Mouse (Mus musculus): ENCODE measurements around the gene Chrm1. TPM values are rescaled to one million over a fixed set of nuclear protein-coding genes. Genes with fewer than 3 reads are reported as not detected.

Gene Chrm1
- polyA plus RNA-seq, 1 experiment from 2014 or later = 1.3 TPM

DNA sequence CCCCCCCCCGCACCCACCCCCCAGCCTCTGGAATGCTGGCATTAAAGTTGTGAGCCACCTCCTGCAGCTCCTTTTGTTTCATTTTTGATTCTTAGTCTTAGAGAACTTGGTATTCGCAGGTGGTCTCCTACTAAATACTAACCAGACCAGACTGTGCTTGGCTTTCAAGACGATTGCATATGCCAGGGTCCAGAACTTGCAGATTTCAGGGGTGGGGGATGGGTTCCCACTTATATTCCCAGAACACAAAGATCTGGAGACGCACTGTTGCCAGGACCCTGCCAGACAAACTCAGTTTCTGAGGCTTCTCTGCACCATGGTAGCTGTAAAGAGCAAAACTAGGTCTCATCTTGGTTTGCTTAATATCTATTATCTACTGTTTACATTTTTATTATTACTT lies 40.0 kb downstream of the Chrm1 start:
- Histone ChIP-seq H3K4me1 (ENCODE audit: control insufficient read depth, insufficient read depth, low read length) (no peaks in the 10 kb centered on the region), H3K4me2 (ENCODE audit: low read depth, low read length) (no peak overlapping the region), H3K4me3 (replicated peaks; ENCODE audit: low read length) (no peak overlapping the region), H3K9me3 (replicated peaks; ENCODE audit: control insufficient read depth, low read length) (no peaks in the 10 kb centered on the region), H3K36me3 (ENCODE audit: control insufficient read depth, insufficient read depth, low read length) (peaks cover 11% of the 10 kb centered on the region; the same call in 1 of the 2 replicates), H3K9ac (ENCODE audit: low read length) (no peak overlapping the region), H3K27ac (ENCODE audit: low read length) (no peak overlapping the region), H3K27me3 (ENCODE audit: control insufficient read depth, insufficient read depth, low read length) (no peaks in the 10 kb centered on the region)
- WGBS = 58% methylated on average over 4 of the region's 4 CpGs
- ATAC-seq (ENCODE audit: insufficient read depth, low FRiP score) = no peak

DNA sequence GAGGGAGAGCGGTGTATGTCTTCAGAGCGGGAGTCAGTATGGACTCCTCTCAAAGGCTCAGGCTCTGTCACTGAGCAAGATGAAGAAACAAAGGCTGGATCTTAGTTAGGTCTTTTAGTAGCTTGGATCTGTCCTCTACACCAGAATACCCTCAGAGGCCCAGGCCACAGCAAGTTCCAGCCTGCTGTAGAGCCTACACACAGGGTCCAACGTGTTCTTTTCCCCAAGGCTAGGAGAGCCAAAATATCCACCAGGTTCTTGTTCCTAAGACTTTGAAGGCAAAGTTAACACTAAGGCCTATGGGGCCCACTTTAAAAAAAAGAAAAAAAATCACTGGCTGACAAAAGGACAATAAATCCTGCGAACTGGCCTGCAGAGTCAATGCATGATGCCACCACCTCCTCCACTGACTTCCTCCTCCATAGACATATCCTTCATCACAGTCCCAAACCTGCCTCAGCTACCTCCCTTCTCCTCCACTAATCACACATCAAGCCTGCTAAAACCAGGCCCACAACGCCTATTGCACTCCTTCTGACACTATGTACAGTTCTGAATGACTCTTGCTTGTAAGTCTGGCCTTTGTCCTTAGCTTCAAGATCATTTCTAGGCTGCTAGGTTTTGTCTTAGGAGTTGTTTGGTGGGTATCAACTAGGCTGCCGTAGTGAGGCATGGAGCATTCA lies 41.6 kb downstream of the Chrm1 start:
- Histone ChIP-seq H3K36me3 (ENCODE audit: control insufficient read depth, insufficient read depth, low read length) (peaks cover 16% of the 10 kb centered on the region; the same call in 1 of the 2 replicates), H3K4me1 (ENCODE audit: control insufficient read depth, insufficient read depth, low read length) (peaks cover under 1% of the 10 kb centered on the region; the same call in 1 of the 2 replicates), H3K27ac (ENCODE audit: low read length) (peak overlapping the region; percentile 5; the same call in 1 of the 2 replicates), H3K4me3 (replicated peaks; ENCODE audit: low read length) (no peak overlapping the region), H3K9ac (ENCODE audit: low read length) (no peak overlapping the region), H3K4me2 (ENCODE audit: low read depth, low read length) (no peak overlapping the region), H3K9me3 (replicated peaks; ENCODE audit: control insufficient read depth, low read length) (no peaks in the 10 kb centered on the region), H3K27me3 (ENCODE audit: control insufficient read depth, insufficient read depth, low read length) (no peaks in the 10 kb centered on the region)
- no peak for ATAC-seq (ENCODE audit: insufficient read depth, low FRiP score)
- 73% methylated on average over 6 of the region's 6 CpGs for WGBS

DNA sequence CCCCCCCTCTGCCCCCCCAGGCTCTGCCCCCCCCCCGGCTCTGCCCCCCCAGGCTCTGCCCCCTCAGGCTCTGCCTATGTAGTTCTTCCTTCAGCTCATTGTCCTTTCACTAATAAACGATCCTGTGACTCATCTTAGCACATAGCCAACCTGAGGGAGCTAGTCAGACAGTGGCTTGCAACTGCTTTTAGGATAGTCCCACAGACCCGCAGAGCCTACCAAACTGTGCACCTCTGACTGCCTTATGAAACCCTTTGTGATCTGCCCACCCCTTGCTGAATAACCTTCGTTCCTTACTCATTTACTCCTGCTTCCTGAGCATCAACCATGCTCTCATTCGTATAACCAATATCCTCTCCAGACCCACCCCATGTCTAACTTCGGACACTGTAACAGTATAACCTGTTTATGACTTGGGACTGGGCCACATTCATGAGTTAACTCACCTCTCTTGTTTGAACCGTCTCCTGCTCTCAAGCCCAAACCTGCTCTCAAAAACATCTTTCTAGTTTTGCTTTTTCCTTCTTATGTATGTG lies 42.6 kb downstream of the Chrm1 start:
- no peaks in the 10 kb centered on the region for H3K9me3 ChIP-seq (replicated peaks; ENCODE audit: control insufficient read depth, low read length)
- peaks cover 10% of the 10 kb centered on the region for H3K4me1 ChIP-seq (ENCODE audit: control insufficient read depth, insufficient read depth, low read length)
- H3K9ac ChIP-seq (ENCODE audit: low read length) = no peak overlapping the region
- ATAC-seq (ENCODE audit: insufficient read depth, low FRiP score) = no peak
- H3K27ac ChIP-seq (ENCODE audit: low read length) = peak overlapping the region; percentile 32; the same call in 1 of the 2 replicates
- H3K36me3 ChIP-seq (ENCODE audit: control insufficient read depth, insufficient read depth, low read length) = peaks cover 23% of the 10 kb centered on the region; the same call in 1 of the 2 replicates
- WGBS = 68% methylated on average over 7 of the region's 7 CpGs
- H3K4me3 ChIP-seq (replicated peaks; ENCODE audit: low read length) = no peak overlapping the region
- H3K4me2 ChIP-seq (ENCODE audit: low read depth, low read length) = no peak overlapping the region
- H3K27me3 ChIP-seq (ENCODE audit: control insufficient read depth, insufficient read depth, low read length) = no peaks in the 10 kb centered on the region

DNA sequence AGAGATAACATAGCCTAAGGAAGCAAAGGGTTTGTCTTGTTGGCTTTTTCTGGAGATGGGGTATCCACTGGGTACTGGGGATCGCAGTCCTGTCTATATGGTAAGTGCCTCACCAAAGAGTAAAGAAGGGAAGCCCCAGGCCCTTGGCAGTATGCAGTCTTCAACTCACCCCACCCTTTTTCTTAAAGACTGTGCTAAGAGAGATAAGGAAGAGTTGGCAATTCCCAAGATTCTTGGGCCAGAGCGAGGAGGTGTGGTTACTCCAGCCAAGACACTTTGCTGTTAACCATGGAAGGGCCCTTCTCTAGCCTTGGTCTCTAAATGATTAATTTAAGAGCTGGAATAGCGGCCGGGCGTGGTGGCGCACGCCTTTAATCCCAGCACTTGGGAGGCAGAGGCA lies 43.3 kb downstream of the Chrm1 start:
- Histone ChIP-seq H3K9me3 (replicated peaks; ENCODE audit: control insufficient read depth, low read length) (no peaks in the 10 kb centered on the region), H3K36me3 (ENCODE audit: control insufficient read depth, insufficient read depth, low read length) (peaks cover 23% of the 10 kb centered on the region; the same call in 1 of the 2 replicates), H3K4me2 (ENCODE audit: low read depth, low read length) (no peak overlapping the region), H3K27ac (ENCODE audit: low read length) (no peak overlapping the region), H3K4me1 (ENCODE audit: control insufficient read depth, insufficient read depth, low read length) (peaks cover 16% of the 10 kb centered on the region), H3K9ac (ENCODE audit: low read length) (no peak overlapping the region), H3K27me3 (ENCODE audit: control insufficient read depth, insufficient read depth, low read length) (no peaks in the 10 kb centered on the region), H3K4me3 (replicated peaks; ENCODE audit: low read length) (no peak overlapping the region)
- ATAC-seq (ENCODE audit: insufficient read depth, low FRiP score) = no peak
- WGBS = 90% methylated on average over 7 of the region's 7 CpGs

DNA sequence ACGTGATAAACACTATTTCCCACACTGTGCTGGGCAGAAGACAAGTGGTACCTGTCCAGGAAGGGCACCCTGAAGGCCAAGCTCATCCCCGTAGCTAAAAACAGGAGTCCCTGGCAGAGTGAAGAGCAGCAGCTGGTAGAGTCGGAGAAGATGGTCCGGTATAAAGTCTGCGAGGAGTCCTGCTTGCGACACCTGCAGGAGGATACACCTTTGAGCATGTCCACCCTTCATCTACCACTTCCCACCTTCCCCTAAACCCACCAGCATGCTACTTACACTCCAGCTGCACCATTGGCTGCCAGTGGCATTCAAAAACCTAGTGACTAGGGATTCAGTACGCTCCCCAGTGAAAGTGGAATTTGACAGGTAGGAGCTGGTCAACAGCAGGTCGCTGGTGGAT lies 45.4 kb downstream of the Chrm1 start:
- Histone ChIP-seq H3K9me3 (replicated peaks; ENCODE audit: control insufficient read depth, low read length) (no peaks in the 10 kb centered on the region), H3K27me3 (ENCODE audit: control insufficient read depth, insufficient read depth, low read length) (no peaks in the 10 kb centered on the region), H3K4me2 (ENCODE audit: low read depth, low read length) (no peak overlapping the region), H3K4me1 (ENCODE audit: control insufficient read depth, insufficient read depth, low read length) (peaks cover 23% of the 10 kb centered on the region), H3K9ac (ENCODE audit: low read length) (no peak overlapping the region), H3K36me3 (ENCODE audit: control insufficient read depth, insufficient read depth, low read length) (peaks cover 23% of the 10 kb centered on the region; the same call in 1 of the 2 replicates), H3K27ac (ENCODE audit: low read length) (no peak overlapping the region), H3K4me3 (replicated peaks; ENCODE audit: low read length) (no peak overlapping the region)
- no peak for ATAC-seq (ENCODE audit: insufficient read depth, low FRiP score)
- 89% methylated on average over 8 of the region's 8 CpGs for WGBS

DNA sequence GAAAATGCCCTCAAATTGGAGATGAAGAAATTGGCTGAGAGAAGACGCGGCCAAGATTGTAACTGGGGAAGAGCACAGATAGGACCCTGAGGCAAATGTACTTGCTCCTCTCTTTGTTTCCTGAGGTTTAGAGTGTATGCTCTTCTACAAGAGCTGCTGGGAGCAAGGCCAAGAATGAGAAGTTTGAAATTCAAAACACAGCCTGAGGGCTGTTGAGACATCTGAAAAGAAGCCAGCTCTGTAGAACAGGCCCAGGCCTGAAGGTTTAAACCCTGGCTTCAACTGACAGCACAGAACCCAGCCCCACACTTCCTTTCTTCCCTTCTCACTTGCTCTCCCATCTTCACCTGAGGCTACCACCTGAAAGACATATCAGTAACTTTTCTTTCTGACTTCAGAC lies 46.5 kb downstream of the Chrm1 start:
- peaks cover 26% of the 10 kb centered on the region for H3K4me1 ChIP-seq (ENCODE audit: control insufficient read depth, insufficient read depth, low read length)
- H3K4me2 ChIP-seq (ENCODE audit: low read depth, low read length) = no peak overlapping the region
- peak overlapping the region; percentile 6; the same call in 1 of the 2 replicates for H3K9ac ChIP-seq (ENCODE audit: low read length)
- ATAC-seq (ENCODE audit: insufficient read depth, low FRiP score) = no peak
- 69% methylated on average over 2 of the region's 2 CpGs for WGBS
- H3K36me3 ChIP-seq (ENCODE audit: control insufficient read depth, insufficient read depth, low read length) = peaks cover 23% of the 10 kb centered on the region; the same call in 1 of the 2 replicates
- H3K27me3 ChIP-seq (ENCODE audit: control insufficient read depth, insufficient read depth, low read length) = no peaks in the 10 kb centered on the region
- no peak overlapping the region for H3K4me3 ChIP-seq (replicated peaks; ENCODE audit: low read length)
- H3K27ac ChIP-seq (ENCODE audit: low read length) = peak overlapping the region; percentile 74
- no peaks in the 10 kb centered on the region for H3K9me3 ChIP-seq (replicated peaks; ENCODE audit: control insufficient read depth, low read length)

DNA sequence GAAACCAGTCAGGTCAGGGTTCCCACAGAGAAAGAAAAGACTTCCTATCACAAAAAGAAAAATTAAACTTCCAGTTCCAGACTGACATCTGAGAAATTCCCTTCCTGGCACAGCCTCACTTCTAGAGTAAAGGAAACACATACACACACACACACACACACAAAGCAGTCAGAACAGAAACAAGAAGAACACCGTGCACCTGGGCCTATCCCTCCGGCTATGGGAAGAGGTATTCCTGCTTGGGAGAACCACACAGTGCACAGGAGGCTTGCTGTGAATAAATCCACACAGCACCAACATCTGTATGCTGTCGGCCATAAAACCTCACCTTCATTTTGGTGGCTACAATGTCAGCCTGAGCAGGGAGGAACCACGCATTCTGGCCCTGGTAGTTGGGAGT lies 47.9 kb downstream of the Chrm1 start:
- no peaks in the 10 kb centered on the region for H3K27me3 ChIP-seq (ENCODE audit: control insufficient read depth, insufficient read depth, low read length)
- ATAC-seq (ENCODE audit: insufficient read depth, low FRiP score) = no peak
- peak overlapping the region; percentile 76 for H3K4me2 ChIP-seq (ENCODE audit: low read depth, low read length)
- H3K9me3 ChIP-seq (replicated peaks; ENCODE audit: control insufficient read depth, low read length) = no peaks in the 10 kb centered on the region
- peak overlapping the region; percentile 94 for H3K27ac ChIP-seq (ENCODE audit: low read length)
- H3K36me3 ChIP-seq (ENCODE audit: control insufficient read depth, insufficient read depth, low read length) = peaks cover 20% of the 10 kb centered on the region; the same call in 1 of the 2 replicates
- peak overlapping the region; percentile 91 for H3K9ac ChIP-seq (ENCODE audit: low read length)
- H3K4me1 ChIP-seq (ENCODE audit: control insufficient read depth, insufficient read depth, low read length) = peaks cover 26% of the 10 kb centered on the region
- WGBS = 61% methylated on average over 4 of the region's 4 CpGs
- H3K4me3 ChIP-seq (replicated peaks; ENCODE audit: low read length) = peak overlapping the region; percentile 85

DNA sequence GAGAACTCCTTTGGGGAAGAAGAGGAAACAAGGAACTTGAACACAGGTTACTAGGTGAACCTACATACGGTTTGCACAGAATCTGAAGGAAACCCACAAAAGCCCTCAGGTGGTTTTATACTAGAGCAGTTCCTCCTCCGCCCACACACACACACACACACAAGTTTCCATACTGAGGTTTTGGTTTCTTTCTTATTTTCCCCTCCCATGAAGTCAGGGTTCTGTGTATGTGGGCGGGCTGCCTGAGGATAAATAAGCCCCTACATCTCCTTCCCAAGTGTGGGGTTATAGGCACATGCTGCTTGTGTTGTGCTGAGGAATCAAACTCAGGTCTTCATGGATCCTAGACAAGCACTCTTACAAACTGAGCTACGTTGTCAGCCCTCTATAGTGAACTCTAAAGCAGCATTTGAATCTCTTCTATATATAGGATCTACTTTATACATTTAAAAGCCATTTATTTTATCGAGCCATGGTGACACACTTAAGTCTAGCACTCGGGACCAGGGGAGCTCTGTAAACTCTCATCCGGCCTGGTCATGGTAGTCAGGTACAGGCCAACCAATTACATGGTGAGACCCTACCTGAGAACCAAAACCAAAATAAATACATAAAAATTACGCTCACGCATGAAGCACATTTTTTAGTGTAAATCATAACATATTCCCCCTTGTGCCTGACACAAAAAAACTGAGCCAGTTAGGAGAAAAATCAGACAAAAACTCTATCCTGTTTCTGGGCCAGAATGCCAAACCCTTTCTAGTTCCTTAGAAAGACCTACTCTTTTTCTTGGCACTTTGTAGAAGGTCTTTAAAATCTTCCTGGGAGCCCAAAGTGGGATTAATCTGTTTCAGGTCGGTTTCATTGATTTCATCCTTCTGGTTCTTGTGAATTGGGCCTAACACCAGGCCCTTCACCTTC lies 48.6 kb downstream of the Chrm1 start:
- H3K4me3 ChIP-seq (replicated peaks; ENCODE audit: low read length) = peak overlapping the region; percentile 85
- peak overlapping the region; percentile 91 for H3K9ac ChIP-seq (ENCODE audit: low read length)
- H3K27ac ChIP-seq (ENCODE audit: low read length) = peak overlapping the region; percentile 94
- no peaks in the 10 kb centered on the region for H3K9me3 ChIP-seq (replicated peaks; ENCODE audit: control insufficient read depth, low read length)
- no peak for ATAC-seq (ENCODE audit: insufficient read depth, low FRiP score)
- peak overlapping the region; percentile 76 for H3K4me2 ChIP-seq (ENCODE audit: low read depth, low read length)
- peaks cover 19% of the 10 kb centered on the region; the same call in 1 of the 2 replicates for H3K36me3 ChIP-seq (ENCODE audit: control insufficient read depth, insufficient read depth, low read length)
- 47% methylated on average over 10 of the region's 10 CpGs for WGBS
- no peaks in the 10 kb centered on the region for H3K27me3 ChIP-seq (ENCODE audit: control insufficient read depth, insufficient read depth, low read length)
- H3K4me1 ChIP-seq (ENCODE audit: control insufficient read depth, insufficient read depth, low read length) = peaks cover 26% of the 10 kb centered on the region
